Mouse (Mus musculus) CH12.LX (cell line): Measurements from ENCODE around the gene Adad2. TPM values are rescaled to one million over a fixed set of nuclear protein-coding genes. Genes with fewer than 3 reads are reported as not detected.

Source experiments
- DNase-seq: peaks from one replicate; pipeline ENCODE4 v3.0.0-alpha.2; 2013; ENCODE audit errors: extremely low read depth
- H3K27ac ChIP-seq: 2 replicates; pipeline ENCODE4 v1.5.1; 2012; ENCODE audit warnings: low read depth, mild to moderate bottlenecking, control low read depth, moderate library complexity; ENCODE audit not compliant: insufficient read depth
- H3K27me3 ChIP-seq: replicated peaks from 2 replicates; pipeline ENCODE3; 2012; ENCODE audit warnings: inconsistent platforms
- H3K36me3 ChIP-seq, 2 experiments: replicated peaks in 1 of 2; 2 replicates each; pipeline versions ENCODE3 to v1.6.1; 2012; ENCODE audit warnings: inconsistent platforms in 1 of 2, low read length in 1 of 2, mild to moderate bottlenecking in 1 of 2, mixed read lengths in 1 of 2, moderate library complexity in 1 of 2; ENCODE audit not compliant: control insufficient read depth in 1 of 2, insufficient read depth in 1 of 2
- H3K4me1 ChIP-seq, 2 experiments: 2 replicates each; pipeline ENCODE4 v1.6.1; 2012; ENCODE audit warnings: inconsistent platforms in 1 of 2, moderate library complexity in 1 of 2; ENCODE audit not compliant: insufficient read depth in 2 of 2, control insufficient read depth in 1 of 2
- H3K4me2 ChIP-seq: 2 replicates; pipeline ENCODE4 v1.6.1; 2012; ENCODE audit warnings: low read depth, mild to moderate bottlenecking, control low read depth; ENCODE audit not compliant: poor library complexity, insufficient read depth, severe bottlenecking
- H3K4me3 ChIP-seq, 3 experiments: fragments of 150-350 bp in 1 of 3; sonication (generic) in 1 of 3; replicated peaks in 1 of 3; 2 replicates each; pipeline versions ENCODE3 to v1.5.1; 2011 to 2012; ENCODE audit warnings: low read depth in 2 of 3, low read length in 2 of 3, mild to moderate bottlenecking in 2 of 3, moderate library complexity in 2 of 3, control low read depth in 1 of 3, improper control_type of control experiment in 1 of 3, inconsistent platforms in 1 of 3, mixed read lengths in 1 of 3; ENCODE audit not compliant: poor library complexity in 1 of 3
- H3K79me2 ChIP-seq: replicated peaks from 2 replicates; pipeline ENCODE4 v1.6.1; 2012; ENCODE audit warnings: mild to moderate bottlenecking, moderate library complexity; ENCODE audit not compliant: control insufficient read depth, poor library complexity, insufficient read depth, severe bottlenecking; ENCODE audit errors: extremely low read depth
- H3K9ac ChIP-seq: 2 replicates; pipeline ENCODE4 v1.6.1; 2012; ENCODE audit warnings: low read depth, mild to moderate bottlenecking, control low read depth, moderate library complexity; ENCODE audit not compliant: insufficient read depth
- H3K9me3 ChIP-seq: replicated peaks from 2 replicates; pipeline ENCODE3; 2012; ENCODE audit warnings: low read length, inconsistent platforms, mixed read lengths
- ELF1 ChIP-seq: IDR thresholded peaks from 2 replicates; pipeline ENCODE4 v1.6.1; 2014; ENCODE audit warnings: low read depth, mild to moderate bottlenecking, inconsistent platforms, low read length, improper control_type of control experiment
- EP300 ChIP-seq: IDR thresholded peaks from 2 replicates; pipeline ENCODE4 v1.6.1; 2011; ENCODE audit warnings: low read length, improper control_type of control experiment
- ETS1 ChIP-seq: conservative IDR thresholded peaks from 2 replicates; pipeline ENCODE4 v1.6.1; 2012; ENCODE audit warnings: low read depth, mild to moderate bottlenecking, inconsistent platforms, low read length, improper control_type of control experiment, moderate library complexity
- GABPA ChIP-seq: IDR thresholded peaks from 2 replicates; pipeline ENCODE4 v1.6.1; 2012; ENCODE audit warnings: low read depth, low read length, improper control_type of control experiment, inconsistent platforms; ENCODE audit not compliant: insufficient replicate concordance
- IRF4 ChIP-seq: IDR thresholded peaks from 2 replicates; pipeline ENCODE4 v1.6.1; 2014; ENCODE audit warnings: low read depth, mild to moderate bottlenecking, inconsistent platforms, low read length, improper control_type of control experiment
- JUN ChIP-seq: IDR thresholded peaks from 2 replicates; pipeline ENCODE4 v1.6.1; 2011; ENCODE audit warnings: low read depth, mild to moderate bottlenecking, low read length, improper control_type of control experiment, moderate library complexity; ENCODE audit not compliant: insufficient read depth
- KAT2A ChIP-seq: IDR thresholded peaks from 2 replicates; pipeline ENCODE4 v1.6.1; 2012; ENCODE audit warnings: low read length, improper control_type of control experiment, inconsistent platforms; ENCODE audit not compliant: insufficient replicate concordance
- MAFK ChIP-seq: IDR thresholded peaks from 2 replicates; pipeline ENCODE4 v1.6.1; 2011; ENCODE audit warnings: low read length, improper control_type of control experiment; ENCODE audit not compliant: insufficient replicate concordance
- MAX ChIP-seq: IDR thresholded peaks from 2 replicates; pipeline ENCODE4 v1.6.1; 2011; ENCODE audit warnings: low read length, improper control_type of control experiment
- NELFE ChIP-seq: IDR thresholded peaks from 2 replicates; pipeline ENCODE4 v1.6.1; 2011; ENCODE audit warnings: low read depth, low read length, improper control_type of control experiment
- NRF1 ChIP-seq: IDR thresholded peaks from 2 replicates; pipeline ENCODE4 v1.6.1; 2014; ENCODE audit warnings: low read depth, mild to moderate bottlenecking, inconsistent platforms, low read length, improper control_type of control experiment, moderate library complexity
- PAX5 ChIP-seq: IDR thresholded peaks from 2 replicates; pipeline ENCODE4 v1.6.1; 2012; ENCODE audit warnings: low read length, inconsistent platforms, mixed read lengths
- POLR2A ChIP-seq: IDR thresholded peaks from 2 replicates; pipeline ENCODE4 v1.6.1; 2011; ENCODE audit warnings: low read depth, mild to moderate bottlenecking, improper control_type of control experiment, low read length
- RAD21 ChIP-seq: IDR thresholded peaks from 2 replicates; pipeline ENCODE4 v1.6.1; 2011; ENCODE audit warnings: low read depth, mild to moderate bottlenecking, low read length, improper control_type of control experiment, moderate library complexity
- SIN3A ChIP-seq: IDR thresholded peaks from 2 replicates; pipeline ENCODE4 v1.6.1; 2012; ENCODE audit warnings: low read length, improper control_type of control experiment, inconsistent platforms
- SMC3 ChIP-seq: IDR thresholded peaks from 2 replicates; pipeline ENCODE4 v1.6.1; 2011; ENCODE audit warnings: low read depth, low read length, improper control_type of control experiment
- TBP ChIP-seq: conservative IDR thresholded peaks from 2 replicates; pipeline ENCODE4 v1.6.1; 2011; ENCODE audit warnings: low read depth, low read length, improper control_type of control experiment
- TCF12 ChIP-seq: IDR thresholded peaks from 2 replicates; pipeline ENCODE4 v1.6.1; 2014; ENCODE audit warnings: low read depth, mild to moderate bottlenecking, inconsistent platforms, low read length, improper control_type of control experiment
- UBTF ChIP-seq: IDR thresholded peaks from 2 replicates; pipeline ENCODE4 v1.6.1; 2012; ENCODE audit warnings: low read depth, mild to moderate bottlenecking, inconsistent platforms, low read length, improper control_type of control experiment, moderate library complexity
- USF1 ChIP-seq: IDR thresholded peaks from 2 replicates; pipeline ENCODE4 v1.6.1; 2014; ENCODE audit warnings: low read depth, mild to moderate bottlenecking, inconsistent platforms, low read length, improper control_type of control experiment
- ZC3H11A ChIP-seq: IDR thresholded peaks from 2 replicates; pipeline ENCODE4 v1.6.1; 2012; ENCODE audit warnings: low read depth, mild to moderate bottlenecking, inconsistent platforms, low read length, improper control_type of control experiment
- ZKSCAN1 ChIP-seq: IDR thresholded peaks from 2 replicates; pipeline ENCODE4 v1.6.1; 2012; ENCODE audit warnings: low read depth, inconsistent platforms, low read length, improper control_type of control experiment, borderline replicate concordance
- ZMIZ1 ChIP-seq: IDR thresholded peaks from 2 replicates; pipeline ENCODE4 v1.6.1; 2012; ENCODE audit warnings: low read depth, mild to moderate bottlenecking, inconsistent platforms, low read length, improper control_type of control experiment
- dilution Hi-C: fragments of 300-500 bp; cut with MboI; formaldehyde crosslinking; loops from 2 replicates; pipeline ENCODE4 v1.14.3; 2020; ENCODE audit warnings: low sequenced_read_pairs; ENCODE audit not compliant: extremely low pct_unique_long_range_greater_than_20kb, extremely low pct_ligation_motif_present
- in situ Hi-C: fragments of 300-500 bp; cut with MboI; formaldehyde crosslinking; loops from 3 replicates; pipeline ENCODE4 v1.14.3; 2019; ENCODE audit warnings: low sequenced_read_pairs, low pct_ligation_motif_present, low pct_unique_long_range_greater_than_20kb, mixed read lengths
- polyA plus RNA-seq: library from polyadenylated mRNA; unstranded; fragments of >175 nt; gene quantifications from 2 replicates; pipeline ENCODE4 v1.2.1, GENCODE M21; 2012; ENCODE audit warnings: low read depth; ENCODE audit not compliant: insufficient read length
- total RNA-seq, 2 experiments: library from RNA; depleted of rRNA; stranded (reverse); fragments of 300-350 nt in 1 of 2; fragments of >200 nt in 1 of 2; gene quantifications; 2 replicates each; pipeline ENCODE4 v1.2.3; 2012 to 2014

Adad2 gene
- total and polyA plus RNA-seq, 3 experiments, result not detected

DNA sequence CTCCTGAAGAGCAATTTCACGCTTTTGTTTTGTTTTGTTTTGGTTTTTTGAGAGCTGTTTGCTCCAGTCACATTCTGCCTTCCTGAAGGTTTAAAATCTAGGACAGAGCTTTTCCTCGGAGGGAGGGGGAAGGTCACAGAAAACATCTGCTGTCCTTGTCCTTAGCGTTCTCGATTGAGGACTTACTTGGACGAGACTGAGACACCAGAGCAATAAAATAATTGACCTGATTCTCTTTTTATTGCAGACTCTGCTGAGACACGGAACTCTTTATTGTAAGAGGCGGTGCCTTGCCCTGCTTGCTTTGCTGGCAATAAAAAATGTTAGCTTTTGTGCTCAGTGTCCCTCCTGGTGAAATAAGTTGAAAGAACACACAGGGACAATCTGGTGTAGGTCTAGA, 27.3 kb downstream of the Adad2 start:
- no peaks in the 10 kb centered on the region for H3K79me2 ChIP-seq
- H3K9me3 ChIP-seq, result peaks cover 5% of the 10 kb centered on the region
- no peaks in the 10 kb centered on the region for H3K36me3 ChIP-seq
- no peak overlapping the region for H3K27ac ChIP-seq
- peaks cover 0 to 3% of the 10 kb centered on the region in 2 experiments; a peak in 2 of 4 replicates for H3K4me1 ChIP-seq
- no peak overlapping the region for H3K4me2 ChIP-seq
- TF ChIP-seq ETS1 (no peak), IRF4 (no peak), NRF1 (no peak), UBTF (no peak)
- H3K9ac ChIP-seq, result no peak overlapping the region
- dilution Hi-C loops, result no loop called here
- peaks cover 81% of the 10 kb centered on the region for H3K27me3 ChIP-seq
- no peak for DNase-seq
- in situ Hi-C loops, result no loop called here
- H3K4me3 ChIP-seq, result no peak overlapping the region

GRCm38 (mm10) chr8:119641058-119641457, 28.5 kb downstream of the Adad2 start:
- in situ Hi-C loops (no loop called here), dilution Hi-C loops (no loop called here)
- DNase-seq, result no peak
- Histone ChIP-seq H3K4me2 (no peak overlapping the region), H3K27me3 (peaks cover 74% of the 10 kb centered on the region), H3K4me1 (no peaks in the 10 kb centered on the region), H3K4me3 (no peak overlapping the region), H3K9me3 (peaks cover 5% of the 10 kb centered on the region), H3K27ac (no peak overlapping the region), H3K9ac (no peak overlapping the region), H3K36me3 (no peaks in the 10 kb centered on the region), H3K79me2 (no peaks in the 10 kb centered on the region)
- no peak for TF ChIP-seq PAX5
- no peak for TF ChIP-seq ZKSCAN1
- TF ChIP-seq ZC3H11A, result no peak
- no peak for TF ChIP-seq ZMIZ1
- TF ChIP-seq TCF12, result no peak
- TF ChIP-seq TBP, result no peak
- TF ChIP-seq ELF1, result no peak
- TF ChIP-seq SMC3, result no peak
- TF ChIP-seq USF1, result no peak
- no peak for TF ChIP-seq MAFK
- no peak for TF ChIP-seq UBTF
- TF ChIP-seq MAX, result no peak
- no peak for TF ChIP-seq JUN
- no peak for TF ChIP-seq NELFE
- TF ChIP-seq RAD21, result no peak
- no peak for TF ChIP-seq SIN3A
- no peak for TF ChIP-seq EP300
- no peak for TF ChIP-seq POLR2A
- no peak for TF ChIP-seq GABPA
- no peak for TF ChIP-seq KAT2A
